Mouse (Mus musculus): Measurements from ENCODE around the gene Slc39a8.

DNA sequence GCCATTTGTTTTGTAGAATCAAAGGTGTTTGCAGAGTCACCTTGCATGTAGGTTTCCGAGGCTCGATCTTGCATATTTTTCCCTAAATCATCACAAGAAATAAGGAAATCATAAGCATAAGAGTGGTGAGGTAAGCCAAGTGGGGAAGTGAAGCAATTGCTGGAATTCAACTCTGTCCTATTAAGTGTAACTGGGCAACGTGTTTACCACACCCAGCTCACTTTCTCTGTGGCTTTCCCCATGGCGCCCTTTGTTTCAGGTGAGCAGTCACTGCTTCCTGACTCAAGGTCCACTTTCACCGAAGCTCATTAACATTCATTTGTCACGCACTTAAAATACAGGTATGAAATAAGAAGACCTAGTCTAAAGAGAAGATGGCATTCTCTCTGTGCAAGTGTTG is 53.0 kb downstream of the Slc39a8 start:
- TF ChIP-seq POLR2A (IDR thresholded peaks at IDR 0.05; ENCODE audit: low read depth, low read length) (no peak), CTCF (IDR thresholded peaks at IDR 0.05; ENCODE audit: borderline replicate concordance, insufficient read depth, low read length) (no peak)
